Mouse (Mus musculus) midbrain, embryonic 15.5 days (tissue): ENCODE data around the gene Cwc22. TPM values are rescaled to one million over a fixed set of nuclear protein-coding genes. Genes with fewer than 3 reads are reported as not detected.

Experiments
- ATAC-seq: fragments of 200-750 bp; cut with Nextera tagmentation; replicated peaks from 2 replicates; pipeline ENCODE4 v1.8.0; 2017; ENCODE audit warnings: moderate TSS enrichment
- H3K27ac ChIP-seq: fragments of 300-500 bp; sonication (generic); 2 replicates; pipeline ENCODE4 v1.5.1; 2015; ENCODE audit warnings: mild to moderate bottlenecking, inconsistent platforms
- H3K27me3 ChIP-seq: fragments of 300-500 bp; sonication (generic); replicated peaks from 2 replicates; pipeline ENCODE4 v1.6.1; 2015; ENCODE audit warnings: inconsistent platforms
- H3K36me3 ChIP-seq: fragments of 300-500 bp; sonication (generic); replicated peaks from 2 replicates; pipeline ENCODE4 v1.6.1; 2015; ENCODE audit warnings: inconsistent platforms
- H3K4me1 ChIP-seq: fragments of 300-500 bp; sonication (generic); 2 replicates; pipeline ENCODE4 v1.6.1; 2015; ENCODE audit warnings: inconsistent platforms
- H3K4me2 ChIP-seq: fragments of 300-500 bp; sonication (generic); 2 replicates; pipeline ENCODE4 v1.6.1; 2015; ENCODE audit warnings: inconsistent platforms, mild to moderate bottlenecking, moderate library complexity
- H3K4me3 ChIP-seq: fragments of 300-500 bp; sonication (generic); 2 replicates; pipeline ENCODE4 v1.5.1; 2015; ENCODE audit warnings: mild to moderate bottlenecking, inconsistent platforms
- H3K9ac ChIP-seq: fragments of 300-500 bp; sonication (generic); 2 replicates; pipeline ENCODE4 v1.6.1; 2015; ENCODE audit warnings: mild to moderate bottlenecking, inconsistent platforms
- H3K9me3 ChIP-seq: fragments of 300-500 bp; sonication (generic); 2 replicates; pipeline ENCODE4 v1.6.1; 2016; ENCODE audit warnings: inconsistent platforms
- WGBS: fragments of 180-500 bp; shearing (Covaris S2); methylation state at CpG from one replicate; pipeline ENCODE4 v1.1.7; 2015; ENCODE audit warnings: mixed read lengths; 5-methylcytosine and 5-hydroxymethylcytosine counted together
- polyA plus RNA-seq: library from polyadenylated mRNA; unstranded; fragments of >200 nt; fragmentation: Nextera tagmentation; extraction: Ambion mirVana; gene quantifications from 2 replicates; pipeline ENCODE4 v1.2.1, GENCODE M21; 2015

Gene Cwc22
- polyA plus RNA-seq: 21.5 and 22.9 TPM in 2 replicates

GRCm38 (mm10) chr2:77945596-77946485, at the start of gene Cwc22:
Cwc22 (minus strand) TSS chr2:77946375.
- peak within 1 kb of the TSS; percentile 86 for H3K27ac ChIP-seq
- peak within 1 kb of the TSS; percentile 86 for H3K4me3 ChIP-seq
- H3K4me2 ChIP-seq: peak within 1 kb of the TSS; percentile 73
- under 1% methylated on average over 55 of the region's 55 CpGs for WGBS
- peak within 1 kb of the TSS; percentile 91 for H3K9ac ChIP-seq
- peaks cover 13% of the 10 kb centered on the region for H3K4me1 ChIP-seq
- no peaks in the 10 kb centered on the region for H3K36me3 ChIP-seq
- H3K27me3 ChIP-seq: no peaks in the 10 kb centered on the region
- H3K9me3 ChIP-seq: no peaks in the 10 kb centered on the region
- peak; percentile 96 for ATAC-seq

GRCm38 (mm10) chr2:77993727-77994401, 47.7 kb upstream of the Cwc22 start:
- no peak for ATAC-seq
- WGBS: 77% methylated on average over 4 of the region's 4 CpGs
- Histone ChIP-seq H3K27me3 (no peaks in the 10 kb centered on the region), H3K4me3 (no peak overlapping the region), H3K27ac (no peak overlapping the region), H3K4me1 (no peaks in the 10 kb centered on the region), H3K36me3 (no peaks in the 10 kb centered on the region), H3K4me2 (no peak overlapping the region), H3K9me3 (no peaks in the 10 kb centered on the region), H3K9ac (no peak overlapping the region)

GRCm38 (mm10) chr2:77992951-77993604, 46.9 kb upstream of the Cwc22 start:
- Histone ChIP-seq H3K9me3 (no peaks in the 10 kb centered on the region), H3K27ac (no peak overlapping the region), H3K4me2 (no peak overlapping the region), H3K36me3 (no peaks in the 10 kb centered on the region), H3K27me3 (no peaks in the 10 kb centered on the region), H3K9ac (no peak overlapping the region), H3K4me1 (no peaks in the 10 kb centered on the region), H3K4me3 (no peak overlapping the region)
- no peak for ATAC-seq
- 88% methylated on average over 3 of the region's 3 CpGs for WGBS

- no peak overlapping the region for H3K27ac ChIP-seq
- H3K4me1 ChIP-seq: no peaks in the 10 kb centered on the region
- H3K27me3 ChIP-seq: no peaks in the 10 kb centered on the region
- no peak overlapping the region for H3K4me3 ChIP-seq
- no peak overlapping the region for H3K4me2 ChIP-seq
- no peaks in the 10 kb centered on the region for H3K36me3 ChIP-seq
- no peak overlapping the region for H3K9ac ChIP-seq
- H3K9me3 ChIP-seq: 0 out of 2 replicates have a peak, but pooled peaks cover 3% of the 10 kb centered on the region
- 64% methylated on average over 2 of the region's 2 CpGs for WGBS
- ATAC-seq: no peak
Observed at GRCm38 (mm10) chr2:77990820-77991219, 44.6 kb upstream of the Cwc22 start.

- no peak for ATAC-seq
- Histone ChIP-seq H3K4me1 (no peaks in the 10 kb centered on the region), H3K9ac (no peak overlapping the region), H3K27me3 (no peaks in the 10 kb centered on the region), H3K4me3 (no peak overlapping the region), H3K27ac (no peak overlapping the region), H3K36me3 (no peaks in the 10 kb centered on the region), H3K4me2 (no peak overlapping the region), H3K9me3 (0 out of 2 replicates have a peak, but pooled peaks cover 3% of the 10 kb centered on the region)
Observed at GRCm38 (mm10) chr2:77990121-77990520, 43.9 kb upstream of the Cwc22 start.

- Histone ChIP-seq H3K27me3 (no peaks in the 10 kb centered on the region), H3K9ac (no peak overlapping the region), H3K36me3 (no peaks in the 10 kb centered on the region), H3K4me2 (no peak overlapping the region), H3K4me1 (no peaks in the 10 kb centered on the region), H3K4me3 (no peak overlapping the region), H3K27ac (no peak overlapping the region), H3K9me3 (0 out of 2 replicates have a peak, but pooled peaks cover 3% of the 10 kb centered on the region)
- 63% methylated on average over 1 of the region's 1 CpGs for WGBS
- no peak for ATAC-seq
Observed at GRCm38 (mm10) chr2:77989390-77989789, 43.2 kb upstream of the Cwc22 start.

- WGBS: 79% methylated on average over 2 of the region's 2 CpGs
- Histone ChIP-seq H3K4me2 (no peak overlapping the region), H3K9me3 (0 out of 2 replicates have a peak, but pooled peaks cover 3% of the 10 kb centered on the region), H3K36me3 (no peaks in the 10 kb centered on the region), H3K9ac (no peak overlapping the region), H3K27me3 (no peaks in the 10 kb centered on the region), H3K4me1 (no peaks in the 10 kb centered on the region), H3K27ac (no peak overlapping the region), H3K4me3 (no peak overlapping the region)
- no peak for ATAC-seq
Observed at GRCm38 (mm10) chr2:77985991-77986730, 40.0 kb upstream of the Cwc22 start.

- WGBS: 83% methylated on average over 4 of the region's 4 CpGs
- no peak overlapping the region for H3K4me3 ChIP-seq
- no peak for ATAC-seq
- H3K36me3 ChIP-seq: no peaks in the 10 kb centered on the region
- H3K27me3 ChIP-seq: no peaks in the 10 kb centered on the region
- no peak overlapping the region for H3K9ac ChIP-seq
- no peak overlapping the region for H3K4me2 ChIP-seq
- no peaks in the 10 kb centered on the region for H3K4me1 ChIP-seq
- H3K9me3 ChIP-seq: 0 out of 2 replicates have a peak, but pooled peaks cover 3% of the 10 kb centered on the region
- H3K27ac ChIP-seq: no peak overlapping the region
Observed at GRCm38 (mm10) chr2:77984209-77984608, 38.0 kb upstream of the Cwc22 start.

- Histone ChIP-seq H3K27me3 (no peaks in the 10 kb centered on the region), H3K9ac (no peak overlapping the region), H3K4me1 (no peaks in the 10 kb centered on the region), H3K9me3 (no peaks in the 10 kb centered on the region), H3K4me3 (no peak overlapping the region), H3K4me2 (no peak overlapping the region), H3K36me3 (no peaks in the 10 kb centered on the region), H3K27ac (no peak overlapping the region)
- WGBS: 91% methylated on average over 4 of the region's 4 CpGs
- ATAC-seq: no peak
Observed at GRCm38 (mm10) chr2:77981826-77982225, 35.7 kb upstream of the Cwc22 start.

- WGBS: 86% methylated on average over 5 of the region's 5 CpGs
- Histone ChIP-seq H3K9me3 (no peaks in the 10 kb centered on the region), H3K4me2 (no peak overlapping the region), H3K9ac (no peak overlapping the region), H3K4me3 (no peak overlapping the region), H3K27me3 (no peaks in the 10 kb centered on the region), H3K36me3 (no peaks in the 10 kb centered on the region), H3K4me1 (no peaks in the 10 kb centered on the region), H3K27ac (no peak overlapping the region)
- no peak for ATAC-seq
Observed at GRCm38 (mm10) chr2:77980696-77981095, 34.5 kb upstream of the Cwc22 start.

GRCm38 (mm10) chr2:77979519-77979918, 33.3 kb upstream of the Cwc22 start:
- no peak overlapping the region for H3K4me2 ChIP-seq
- no peak for ATAC-seq
- WGBS: 92% methylated on average over 2 of the region's 2 CpGs
- no peak overlapping the region for H3K27ac ChIP-seq
- no peak overlapping the region for H3K9ac ChIP-seq
- H3K27me3 ChIP-seq: no peaks in the 10 kb centered on the region
- no peaks in the 10 kb centered on the region for H3K4me1 ChIP-seq
- no peaks in the 10 kb centered on the region for H3K36me3 ChIP-seq
- no peak overlapping the region for H3K4me3 ChIP-seq
- H3K9me3 ChIP-seq: no peaks in the 10 kb centered on the region

GRCm38 (mm10) chr2:77979081-77979480, 32.9 kb upstream of the Cwc22 start:
- Histone ChIP-seq H3K27ac (no peak overlapping the region), H3K9me3 (no peaks in the 10 kb centered on the region), H3K9ac (no peak overlapping the region), H3K4me1 (no peaks in the 10 kb centered on the region), H3K4me3 (no peak overlapping the region), H3K36me3 (no peaks in the 10 kb centered on the region), H3K4me2 (no peak overlapping the region), H3K27me3 (no peaks in the 10 kb centered on the region)
- WGBS: 95% methylated on average over 8 of the region's 8 CpGs
- ATAC-seq: no peak
